Mouse (Mus musculus) hindbrain, embryonic 12.5 days (tissue): ENCODE data around the gene Eml4. TPM values are rescaled to one million over a fixed set of nuclear protein-coding genes. Genes with fewer than 3 reads are reported as not detected.

Experiments
- ATAC-seq: fragments of 200-750 bp; cut with Nextera tagmentation; 2 replicates; pipeline ENCODE4 v1.8.0; 2017; ENCODE audit warnings: moderate TSS enrichment; ENCODE audit not compliant: low FRiP score
- H3K27ac ChIP-seq: fragments of 300-500 bp; sonication (generic); 2 replicates; pipeline ENCODE4 v1.5.1; 2016; ENCODE audit warnings: mild to moderate bottlenecking
- H3K27me3 ChIP-seq: fragments of 300-500 bp; sonication (generic); 2 replicates; pipeline ENCODE4 v1.6.1; 2016; ENCODE audit warnings: mild to moderate bottlenecking
- H3K36me3 ChIP-seq: fragments of 300-500 bp; sonication (generic); 2 replicates; pipeline ENCODE4 v1.6.1; 2016; ENCODE audit warnings: mild to moderate bottlenecking
- H3K4me1 ChIP-seq: fragments of 300-500 bp; sonication (generic); 2 replicates; pipeline ENCODE4 v1.6.1; 2016
- H3K4me2 ChIP-seq: fragments of 300-500 bp; sonication (generic); replicated peaks from 2 replicates; pipeline ENCODE4 v1.6.1; 2016; ENCODE audit warnings: mild to moderate bottlenecking
- H3K4me3 ChIP-seq: fragments of 300-500 bp; sonication (generic); 2 replicates; pipeline ENCODE4 v1.5.1; 2016; ENCODE audit warnings: mild to moderate bottlenecking
- H3K9ac ChIP-seq: fragments of 300-500 bp; sonication (generic); 2 replicates; pipeline ENCODE4 v1.6.1; 2016; ENCODE audit warnings: mild to moderate bottlenecking, moderate library complexity
- H3K9me3 ChIP-seq: fragments of 300-500 bp; sonication (generic); replicated peaks from 2 replicates; pipeline ENCODE4 v1.6.1; 2016; ENCODE audit warnings: mild to moderate bottlenecking
- WGBS: fragments of 180-500 bp; shearing (Covaris S2); methylation state at CpG from one replicate; pipeline ENCODE4 v1.1.7; 2016; 5-methylcytosine and 5-hydroxymethylcytosine counted together
- polyA plus RNA-seq: library from polyadenylated mRNA; unstranded; fragments of >200 nt; fragmentation: Nextera tagmentation; extraction: Ambion mirVana; gene quantifications from 2 replicates; pipeline ENCODE4 v1.2.1, GENCODE M21; 2016

The Eml4 gene
- polyA plus RNA-seq, 1 experiment from 2014 or later, result 57.9 TPM

DNA sequence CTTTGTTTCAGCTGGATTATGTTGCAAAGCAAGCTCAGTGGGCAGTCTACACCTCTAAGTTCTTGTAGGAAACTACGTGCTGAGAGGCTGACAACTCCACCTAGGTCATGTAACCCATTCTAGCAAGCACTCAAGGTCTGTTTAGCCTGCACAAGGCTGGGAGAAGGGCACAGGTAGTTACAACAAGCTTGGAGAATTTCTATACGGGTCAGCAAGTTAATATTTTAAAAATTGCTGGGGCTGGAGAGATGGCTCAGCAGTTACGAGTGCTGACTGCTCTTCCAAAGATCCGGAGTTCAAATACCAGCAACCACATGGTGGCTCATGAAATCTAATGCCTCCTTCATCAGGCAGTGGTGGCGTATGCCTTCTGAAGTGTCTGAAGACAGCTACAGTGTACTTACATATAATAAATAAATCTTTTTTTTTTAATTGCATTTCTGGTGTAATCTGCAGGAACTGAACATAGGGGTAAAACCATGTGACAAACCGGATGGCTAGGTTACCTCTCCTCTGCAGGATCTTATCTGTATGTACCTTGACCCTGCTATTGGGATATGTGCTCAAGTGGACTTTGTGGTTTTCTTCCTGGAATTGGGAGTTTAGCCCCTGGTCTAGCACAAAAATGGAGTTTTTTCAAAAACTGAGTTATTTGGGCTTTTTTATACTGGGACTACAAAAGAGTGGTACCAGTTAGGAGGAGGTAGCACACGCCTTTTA, 132.2 kb downstream of the Eml4 start:
- WGBS, result 96% methylated on average over 7 of the region's 7 CpGs
- Histone ChIP-seq H3K4me2 (no peak overlapping the region), H3K27me3 (no peaks in the 10 kb centered on the region), H3K9me3 (no peaks in the 10 kb centered on the region), H3K27ac (no peak overlapping the region), H3K4me1 (peaks cover 2% of the 10 kb centered on the region; the same call in 1 of the 2 replicates), H3K9ac (no peak overlapping the region), H3K4me3 (no peak overlapping the region), H3K36me3 (peaks cover 33% of the 10 kb centered on the region)
- ATAC-seq, result no peak

DNA sequence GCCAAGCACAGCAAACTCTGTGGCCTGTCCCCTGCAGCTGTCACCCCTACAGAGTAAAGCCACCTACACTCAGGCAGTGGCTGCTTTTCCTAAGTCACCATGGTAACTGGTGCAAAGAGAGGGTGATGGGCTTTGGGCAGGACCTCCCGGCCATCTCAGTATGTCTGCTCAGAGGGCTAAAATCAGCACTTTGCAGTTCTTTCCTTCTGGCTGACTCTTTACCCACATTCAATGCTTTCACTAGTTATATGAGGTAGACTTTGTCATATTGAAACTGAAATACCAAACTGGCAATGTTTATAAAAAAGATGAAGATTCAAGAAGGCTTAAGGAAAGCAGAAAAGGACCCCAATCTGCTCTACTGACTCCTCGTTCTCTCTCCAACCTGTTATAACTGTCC, 133.1 kb downstream of the Eml4 start:
- no peak overlapping the region for H3K9ac ChIP-seq
- peaks cover 2% of the 10 kb centered on the region; the same call in 1 of the 2 replicates for H3K4me1 ChIP-seq
- 71% methylated on average over 2 of the region's 2 CpGs for WGBS
- no peak overlapping the region for H3K27ac ChIP-seq
- H3K4me3 ChIP-seq, result no peak overlapping the region
- peaks cover 25% of the 10 kb centered on the region for H3K36me3 ChIP-seq
- no peaks in the 10 kb centered on the region for H3K27me3 ChIP-seq
- ATAC-seq, result no peak
- H3K9me3 ChIP-seq, result no peaks in the 10 kb centered on the region
- H3K4me2 ChIP-seq, result no peak overlapping the region

GRCm38 (mm10) chr17:83487762-83488161, 137.0 kb downstream of the Eml4 start:
- Histone ChIP-seq H3K27me3 (no peaks in the 10 kb centered on the region), H3K27ac (no peak overlapping the region), H3K9ac (no peak overlapping the region), H3K4me1 (peaks cover 2% of the 10 kb centered on the region; the same call in 1 of the 2 replicates), H3K9me3 (peaks cover 6% of the 10 kb centered on the region; the same call in 1 of the 2 replicates), H3K4me3 (no peak overlapping the region), H3K4me2 (no peak overlapping the region), H3K36me3 (no peaks in the 10 kb centered on the region)
- no peak for ATAC-seq
- 57% methylated on average over 3 of the region's 3 CpGs for WGBS

DNA sequence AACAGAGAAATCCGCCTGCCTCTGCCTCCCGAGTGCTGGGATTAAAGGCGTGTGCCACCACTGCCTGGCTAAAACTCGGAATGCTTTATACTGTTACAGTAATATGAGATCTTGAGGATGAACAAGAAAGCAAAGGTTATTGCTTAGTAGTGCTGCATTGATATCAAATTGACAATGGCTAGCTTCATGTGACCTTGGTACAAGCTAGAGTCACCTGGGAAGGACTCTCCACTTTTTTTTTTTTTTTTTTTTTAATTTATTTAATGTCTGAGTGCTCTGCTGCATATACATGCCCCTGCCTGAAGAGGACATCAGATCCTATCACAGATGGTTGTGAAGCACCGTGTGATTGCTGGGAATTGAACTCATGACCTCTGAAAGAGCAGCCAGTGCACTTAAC, 148.2 kb downstream of the Eml4 start:
- 91% methylated on average over 5 of the region's 5 CpGs for WGBS
- H3K9me3 ChIP-seq, result peaks cover 4% of the 10 kb centered on the region; the same call in 1 of the 2 replicates
- H3K27ac ChIP-seq, result no peak overlapping the region
- H3K4me1 ChIP-seq, result no peaks in the 10 kb centered on the region
- H3K4me2 ChIP-seq, result no peak overlapping the region
- H3K4me3 ChIP-seq, result no peak overlapping the region
- H3K36me3 ChIP-seq, result peaks cover 57% of the 10 kb centered on the region
- ATAC-seq, result no peak
- H3K27me3 ChIP-seq, result no peaks in the 10 kb centered on the region
- H3K9ac ChIP-seq, result no peak overlapping the region

- H3K27me3 ChIP-seq, result no peaks in the 10 kb centered on the region
- H3K36me3 ChIP-seq, result peaks cover 57% of the 10 kb centered on the region
- no peak for ATAC-seq
- H3K4me2 ChIP-seq, result no peak overlapping the region
- H3K9ac ChIP-seq, result no peak overlapping the region
- no peaks in the 10 kb centered on the region for H3K4me1 ChIP-seq
- H3K27ac ChIP-seq, result no peak overlapping the region
- H3K4me3 ChIP-seq, result no peak overlapping the region
- H3K9me3 ChIP-seq, result peaks cover 4% of the 10 kb centered on the region; the same call in 1 of the 2 replicates
- 95% methylated on average over 4 of the region's 4 CpGs for WGBS
Measured at GRCm38 (mm10) chr17:83499692-83500091, 149.0 kb downstream of the Eml4 start.

- no peak for ATAC-seq
- Histone ChIP-seq H3K4me1 (no peaks in the 10 kb centered on the region), H3K27me3 (no peaks in the 10 kb centered on the region), H3K36me3 (peaks cover 40% of the 10 kb centered on the region), H3K9ac (no peak overlapping the region), H3K4me2 (no peak overlapping the region), H3K4me3 (no peak overlapping the region), H3K9me3 (no peaks in the 10 kb centered on the region), H3K27ac (no peak overlapping the region)
- WGBS, result 90% methylated on average over 2 of the region's 2 CpGs
Measured at GRCm38 (mm10) chr17:83503693-83504092, 153.0 kb downstream of the Eml4 start.

- Histone ChIP-seq H3K9me3 (no peaks in the 10 kb centered on the region), H3K4me1 (peaks cover 21% of the 10 kb centered on the region), H3K27ac (no peak overlapping the region), H3K36me3 (no peaks in the 10 kb centered on the region), H3K9ac (no peak overlapping the region), H3K4me2 (no peak overlapping the region), H3K27me3 (no peaks in the 10 kb centered on the region), H3K4me3 (no peak overlapping the region)
- no peak for ATAC-seq
- 93% methylated on average over 3 of the region's 3 CpGs for WGBS
Measured at GRCm38 (mm10) chr17:83512130-83512529, 161.4 kb downstream of the Eml4 start.

GRCm38 (mm10) chr17:83513655-83514212, 163.0 kb downstream of the Eml4 start:
- Histone ChIP-seq H3K4me3 (peak overlapping the region; percentile 81), H3K4me2 (peak overlapping the region; percentile 89), H3K27me3 (no peaks in the 10 kb centered on the region), H3K36me3 (no peaks in the 10 kb centered on the region), H3K27ac (peak overlapping the region; percentile 64; the same call in 1 of the 2 replicates), H3K9me3 (no peaks in the 10 kb centered on the region), H3K4me1 (peaks cover 21% of the 10 kb centered on the region), H3K9ac (peak overlapping the region; percentile 93)
- 3% methylated on average over 24 of the region's 24 CpGs for WGBS
- ATAC-seq, result peak; percentile 72

- H3K4me2 ChIP-seq, result peak overlapping the region; percentile 89
- H3K36me3 ChIP-seq, result no peaks in the 10 kb centered on the region
- peak overlapping the region; percentile 81 for H3K4me3 ChIP-seq
- peak overlapping the region; percentile 64 for H3K27ac ChIP-seq
- under 1% methylated on average over 33 of the region's 33 CpGs for WGBS
- H3K27me3 ChIP-seq, result no peaks in the 10 kb centered on the region
- H3K9me3 ChIP-seq, result no peaks in the 10 kb centered on the region
- peak; percentile 99 for ATAC-seq
- peak overlapping the region; percentile 93 for H3K9ac ChIP-seq
- peaks cover 21% of the 10 kb centered on the region for H3K4me1 ChIP-seq
Measured at GRCm38 (mm10) chr17:83514213-83514701, 163.5 kb downstream of the Eml4 start.

- no peak within 1 kb of the TSS for H3K4me3 ChIP-seq
- no peaks in the 10 kb centered on the region for H3K36me3 ChIP-seq
- no peaks in the 10 kb centered on the region for H3K9me3 ChIP-seq
- no peak within 1 kb of the TSS for H3K27ac ChIP-seq
- H3K27me3 ChIP-seq, result no peaks in the 10 kb centered on the region
- no peak for ATAC-seq
- 93% methylated on average over 8 of the region's 8 CpGs for WGBS
- peaks cover 16% of the 10 kb centered on the region for H3K4me1 ChIP-seq
- H3K9ac ChIP-seq, result no peak within 1 kb of the TSS
- no peak within 1 kb of the TSS for H3K4me2 ChIP-seq
Measured at GRCm38 (mm10) chr17:83517280-83518015, 166.7 kb downstream of the Eml4 start, which contains the start of gene Cox7a2l. Cox7a2l (minus strand) TSS chr17:83517330.

DNA sequence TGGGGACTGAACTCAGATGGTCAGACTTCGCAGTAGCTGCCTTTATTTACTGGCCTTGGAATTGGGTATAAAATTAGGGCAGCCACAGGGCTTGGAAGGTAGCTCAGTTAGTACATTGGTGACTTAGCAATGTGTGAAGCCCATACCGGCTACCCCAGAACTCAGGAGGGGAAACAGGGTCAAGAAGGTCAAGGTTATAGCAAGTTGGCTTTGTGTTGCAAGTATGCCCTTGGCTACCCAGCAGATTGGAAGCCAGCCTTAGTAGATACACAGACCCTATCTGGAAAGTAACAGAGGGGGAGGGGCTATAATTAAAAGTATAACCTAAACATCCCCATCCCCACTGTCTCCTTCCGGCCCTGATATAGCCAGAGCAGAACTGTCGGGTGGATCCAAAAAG, 171.2 kb downstream of the Eml4 start:
- Histone ChIP-seq H3K36me3 (no peaks in the 10 kb centered on the region), H3K9ac (no peak overlapping the region), H3K4me2 (no peak overlapping the region), H3K9me3 (no peaks in the 10 kb centered on the region), H3K4me3 (no peak overlapping the region), H3K27ac (no peak overlapping the region), H3K27me3 (no peaks in the 10 kb centered on the region), H3K4me1 (peaks cover 18% of the 10 kb centered on the region)
- WGBS, result 91% methylated on average over 4 of the region's 4 CpGs
- ATAC-seq, result no peak
